Mouse (Mus musculus): ENCODE measurements around the gene Ly6c1. TPM values are rescaled to one million over a fixed set of nuclear protein-coding genes. Genes with fewer than 3 reads are reported as not detected.
"Not testable (repeated sequence)": the region's sequence is repeated elsewhere in the genome, so short reads cannot be mapped to it uniquely, and the experiment has no call there.

Ly6c1 gene
- total and polyA plus RNA-seq, 2 experiments, result 1.2 to 1.9 TPM

DNA sequence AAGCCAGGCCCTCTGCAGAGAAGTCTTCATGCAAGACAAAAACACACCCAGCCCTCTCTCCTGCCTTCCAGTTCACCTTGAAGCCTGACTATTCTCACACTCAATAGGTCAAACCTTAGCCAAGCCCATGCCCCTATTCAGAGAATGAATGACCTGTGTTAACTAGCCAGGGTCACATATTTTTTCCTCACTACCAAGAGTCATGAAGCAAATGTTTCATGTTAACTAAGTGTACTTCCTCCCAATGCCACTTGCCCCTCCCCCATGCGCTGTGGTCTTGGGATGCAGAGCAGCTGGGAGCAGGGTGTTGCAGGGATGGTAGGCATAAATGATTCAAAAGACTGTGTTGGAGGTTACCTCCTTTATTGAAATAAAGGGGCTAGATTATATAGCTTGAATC, 2.0 kb upstream of the Ly6c1 start:
- H3K9ac ChIP-seq (ENCODE audit: low read depth, low read length); H3K79me2 ChIP-seq (ENCODE audit: control insufficient read depth, insufficient read depth, low read length); H3K27me3 ChIP-seq (ENCODE audit: control insufficient read depth, insufficient read depth, low read length); H3K36me3 ChIP-seq (ENCODE audit: control insufficient read depth, insufficient read depth, low read length); H3K4me1 ChIP-seq (ENCODE audit: control insufficient read depth, insufficient read depth, low read length); H3K4me3 ChIP-seq (ENCODE audit: insufficient read depth, low read depth, low read length); H3K27ac ChIP-seq (replicated peaks; ENCODE audit: insufficient read depth, low read depth, low read length); DNase-seq (ENCODE audit: extremely low read depth, low read depth, low spot score): not testable (repeated sequence)
- 92% methylated on average over 1 of the region's 1 CpGs for WGBS

DNA sequence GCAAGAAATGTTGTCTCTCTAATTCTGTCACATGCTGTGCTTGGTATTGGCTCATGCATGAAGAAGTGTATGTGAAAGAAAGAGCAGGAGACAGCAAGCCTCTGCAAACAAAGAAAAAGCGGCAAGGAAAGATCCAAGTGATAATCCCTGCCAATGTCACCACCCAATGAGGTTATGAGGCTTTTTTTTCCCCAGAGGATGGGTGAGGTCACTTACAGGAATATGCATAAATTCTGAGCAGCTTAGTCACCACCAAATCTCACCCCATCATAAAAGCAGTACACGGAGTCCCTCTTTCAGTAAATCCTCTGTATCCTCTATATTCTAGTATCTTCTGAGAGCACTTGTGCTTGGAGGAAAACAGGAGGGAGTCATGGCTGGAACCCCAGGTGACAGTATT, 1.2 kb upstream of the Ly6c1 start:
- H3K9ac ChIP-seq (ENCODE audit: low read depth, low read length); H3K79me2 ChIP-seq (ENCODE audit: control insufficient read depth, insufficient read depth, low read length); H3K27ac ChIP-seq (replicated peaks; ENCODE audit: insufficient read depth, low read depth, low read length); H3K27me3 ChIP-seq (ENCODE audit: control insufficient read depth, insufficient read depth, low read length); H3K4me1 ChIP-seq (ENCODE audit: control insufficient read depth, insufficient read depth, low read length); H3K36me3 ChIP-seq (ENCODE audit: control insufficient read depth, insufficient read depth, low read length); H3K4me3 ChIP-seq (ENCODE audit: insufficient read depth, low read depth, low read length); DNase-seq (ENCODE audit: extremely low read depth, low read depth, low spot score): not testable (repeated sequence)
- 76% methylated on average over 2 of the region's 2 CpGs for WGBS

DNA sequence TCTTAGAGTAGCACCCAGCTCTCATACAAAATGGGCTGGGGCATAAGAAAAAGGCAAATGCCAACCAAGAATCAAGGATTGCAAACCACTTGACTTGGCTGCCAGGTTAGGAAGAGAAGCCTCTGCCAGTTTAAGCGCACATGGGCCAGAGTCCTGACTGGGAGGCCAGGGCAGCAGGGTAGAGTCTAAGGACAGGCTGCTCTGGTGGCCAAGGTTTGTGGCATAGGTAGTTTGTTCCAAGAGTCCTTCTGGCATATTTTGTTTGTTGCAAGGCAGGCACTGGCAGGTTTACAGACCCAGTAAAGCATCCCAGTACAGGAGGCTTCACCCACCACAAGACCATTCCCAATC, 685 bp downstream of the Ly6c1 start:
- H3K27ac ChIP-seq (replicated peaks; ENCODE audit: insufficient read depth, low read depth, low read length); H3K4me1 ChIP-seq (ENCODE audit: control insufficient read depth, insufficient read depth, low read length); H3K4me3 ChIP-seq (ENCODE audit: insufficient read depth, low read depth, low read length); H3K27me3 ChIP-seq (ENCODE audit: control insufficient read depth, insufficient read depth, low read length); H3K36me3 ChIP-seq (ENCODE audit: control insufficient read depth, insufficient read depth, low read length); H3K9ac ChIP-seq (ENCODE audit: low read depth, low read length); H3K79me2 ChIP-seq (ENCODE audit: control insufficient read depth, insufficient read depth, low read length): not testable (repeated sequence)
- peak; percentile 67 for DNase-seq (ENCODE audit: extremely low read depth, low read depth, low spot score)
- 55% methylated on average over 1 of the region's 1 CpGs for WGBS

DNA sequence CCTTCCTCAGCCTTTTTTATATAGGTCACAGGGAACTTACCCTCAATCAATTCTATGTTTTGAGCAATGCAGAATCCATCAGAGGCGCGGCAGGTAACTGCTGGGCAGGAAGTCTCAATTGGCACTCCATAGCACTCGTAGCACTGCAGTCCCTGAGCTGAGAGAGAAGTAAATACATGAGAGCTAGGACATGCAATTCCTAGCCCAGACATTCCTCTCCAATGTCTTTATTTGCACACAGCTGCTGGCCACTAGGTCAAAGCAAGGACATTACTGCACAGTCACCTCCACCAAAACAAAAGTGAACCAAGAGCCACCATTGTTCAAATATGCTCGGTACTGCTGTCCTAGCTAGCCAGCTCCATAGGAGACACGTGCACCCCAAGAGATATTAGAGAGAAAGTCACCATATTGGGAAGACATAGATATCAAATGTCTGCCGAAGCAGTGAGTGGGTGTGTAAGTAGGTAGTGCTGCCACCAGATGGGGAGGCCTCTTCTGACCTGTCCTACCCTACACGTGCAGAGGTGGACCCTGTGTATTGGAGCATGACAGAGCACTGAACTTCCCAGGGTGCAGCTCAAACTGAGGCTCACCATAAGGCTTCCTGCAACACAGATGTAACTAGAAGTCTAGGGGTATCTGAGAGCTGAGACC, 1.2 kb downstream of the Ly6c1 start:
- 65% methylated on average over 5 of the region's 7 CpGs for WGBS
- H3K9ac ChIP-seq (ENCODE audit: low read depth, low read length); H3K79me2 ChIP-seq (ENCODE audit: control insufficient read depth, insufficient read depth, low read length); H3K27ac ChIP-seq (replicated peaks; ENCODE audit: insufficient read depth, low read depth, low read length); H3K36me3 ChIP-seq (ENCODE audit: control insufficient read depth, insufficient read depth, low read length); H3K4me3 ChIP-seq (ENCODE audit: insufficient read depth, low read depth, low read length); H3K27me3 ChIP-seq (ENCODE audit: control insufficient read depth, insufficient read depth, low read length); H3K4me1 ChIP-seq (ENCODE audit: control insufficient read depth, insufficient read depth, low read length): not testable (repeated sequence)
- peak; percentile 21 for DNase-seq (ENCODE audit: extremely low read depth, low read depth, low spot score)

DNA sequence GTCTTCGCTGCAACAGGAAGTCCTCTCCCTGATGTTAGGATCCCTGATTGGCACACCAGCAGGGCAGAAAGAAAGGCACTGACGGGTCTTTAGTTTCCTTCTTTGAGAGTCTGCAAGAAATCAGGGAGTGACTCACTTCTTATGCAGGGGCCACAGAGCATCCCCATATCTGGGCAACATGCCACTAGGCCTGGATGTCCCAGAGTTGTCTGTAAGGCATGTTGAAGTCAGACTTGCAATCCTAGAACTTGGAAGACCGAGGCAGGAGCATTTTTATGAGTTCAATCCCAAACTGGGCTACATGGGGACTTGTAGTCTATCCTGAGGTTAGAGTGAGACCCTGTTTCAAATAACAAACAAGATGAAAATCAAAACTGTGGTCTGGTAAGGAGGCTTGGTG, 3.1 kb downstream of the Ly6c1 start:
- not testable (repeated sequence) for DNase-seq (ENCODE audit: extremely low read depth, low read depth, low spot score); H3K9ac ChIP-seq (ENCODE audit: low read depth, low read length); H3K4me1 ChIP-seq (ENCODE audit: control insufficient read depth, insufficient read depth, low read length); H3K27me3 ChIP-seq (ENCODE audit: control insufficient read depth, insufficient read depth, low read length); H3K4me3 ChIP-seq (ENCODE audit: insufficient read depth, low read depth, low read length); H3K79me2 ChIP-seq (ENCODE audit: control insufficient read depth, insufficient read depth, low read length); H3K27ac ChIP-seq (replicated peaks; ENCODE audit: insufficient read depth, low read depth, low read length); H3K36me3 ChIP-seq (ENCODE audit: control insufficient read depth, insufficient read depth, low read length)
- 80% methylated on average over 3 of the region's 3 CpGs for WGBS

DNA sequence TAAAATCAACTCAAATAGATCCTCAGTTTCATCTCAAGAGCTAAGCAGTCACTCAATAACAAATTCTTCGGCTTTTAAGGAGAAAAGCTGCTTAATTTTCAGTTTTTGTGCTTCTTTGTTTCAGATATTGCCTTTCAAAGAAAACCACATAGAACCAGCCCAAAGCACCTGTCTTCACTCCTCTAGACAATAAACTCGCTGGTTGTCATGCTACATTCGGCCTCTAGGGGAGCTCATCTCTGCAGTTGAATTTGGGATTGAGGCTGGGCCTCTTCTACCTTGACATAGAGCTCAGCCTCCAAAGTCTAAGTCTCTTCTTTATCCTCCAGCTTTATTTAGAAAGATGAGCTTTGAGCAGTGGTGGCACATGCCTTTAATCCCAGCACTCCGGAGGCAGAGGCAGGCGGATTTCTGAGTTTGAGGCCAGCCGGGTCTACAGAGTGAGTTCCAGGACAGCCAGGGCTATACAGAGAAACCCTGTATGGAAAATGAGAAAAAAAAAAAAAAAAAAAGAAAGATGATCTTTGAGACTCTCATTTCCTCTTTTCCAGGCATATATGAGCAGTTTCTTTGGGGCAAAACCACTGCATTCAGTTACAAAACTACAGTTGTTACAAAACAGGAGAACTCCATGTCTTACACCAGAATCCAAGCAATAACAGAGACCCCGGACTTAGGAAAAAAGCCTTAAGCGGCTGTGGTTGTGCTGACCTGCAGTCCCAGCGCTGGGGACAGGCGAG, 27.4 kb downstream of the Ly6c1 start:
- H3K36me3 ChIP-seq (ENCODE audit: control insufficient read depth, insufficient read depth, low read length); H3K79me2 ChIP-seq (ENCODE audit: control insufficient read depth, insufficient read depth, low read length); H3K27me3 ChIP-seq (ENCODE audit: control insufficient read depth, insufficient read depth, low read length); H3K4me3 ChIP-seq (ENCODE audit: insufficient read depth, low read depth, low read length); H3K4me1 ChIP-seq (ENCODE audit: control insufficient read depth, insufficient read depth, low read length); H3K27ac ChIP-seq (replicated peaks; ENCODE audit: insufficient read depth, low read depth, low read length); DNase-seq (ENCODE audit: extremely low read depth, low read depth, low spot score); H3K9ac ChIP-seq (ENCODE audit: low read depth, low read length): not testable (repeated sequence)
- 89% methylated on average over 8 of the region's 10 CpGs for whole genome bisulfite sequencing

All from liver, adult 2 months (tissue).